Mouse (Mus musculus): ENCODE measurements at regions not wholly inside any gene's neighbourhood (a gene's known extent, or its start where the extent isn't known, plus 50 kb on each side); places are given as distances from the start of the nearest gene placed in this dataset.

DNA sequence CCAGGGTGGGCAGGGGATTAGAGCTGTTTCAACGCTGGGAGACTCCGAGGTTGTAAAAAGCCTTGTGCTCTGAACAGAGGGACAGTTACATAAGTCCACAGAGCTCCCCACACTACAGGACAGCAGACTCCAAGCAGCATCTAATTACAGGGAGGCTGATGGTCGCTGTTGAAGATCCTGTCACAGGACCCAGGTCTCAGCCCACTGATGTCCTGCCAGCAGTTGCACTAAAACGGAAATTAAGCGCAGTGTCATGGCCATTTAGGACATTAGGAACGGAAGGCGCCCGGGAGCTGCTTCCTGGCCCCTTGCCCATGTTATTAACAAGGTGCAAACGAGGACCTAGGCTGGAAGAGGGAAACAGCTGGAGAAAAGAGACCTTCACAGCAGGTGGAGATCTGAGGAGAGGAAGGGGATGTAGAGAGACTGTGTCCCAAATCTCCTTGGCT, 107.8 kb upstream of the Cadm1 start:
- Histone ChIP-seq H3K4me1 (ENCODE audit: control insufficient read depth, insufficient read depth, low read length) (no peaks in the 10 kb centered on the region), H3K4me3 (replicated peaks; ENCODE audit: control insufficient read depth, low read depth, low read length) (no peak overlapping the region), H3K27ac (ENCODE audit: control insufficient read depth, insufficient read depth, low read depth, low read length, poor library complexity) (no peak overlapping the region)
- TF ChIP-seq CTCF (IDR thresholded peaks at IDR 0.05; ENCODE audit: control insufficient read depth, insufficient read depth, low read length) (no peak), POLR2A (IDR thresholded peaks at IDR 0.05; ENCODE audit: borderline replicate concordance, control insufficient read depth, low read depth, low read length) (no peak)
- 11% methylated on average over 9 of the region's 9 CpGs for whole genome bisulfite sequencing

DNA sequence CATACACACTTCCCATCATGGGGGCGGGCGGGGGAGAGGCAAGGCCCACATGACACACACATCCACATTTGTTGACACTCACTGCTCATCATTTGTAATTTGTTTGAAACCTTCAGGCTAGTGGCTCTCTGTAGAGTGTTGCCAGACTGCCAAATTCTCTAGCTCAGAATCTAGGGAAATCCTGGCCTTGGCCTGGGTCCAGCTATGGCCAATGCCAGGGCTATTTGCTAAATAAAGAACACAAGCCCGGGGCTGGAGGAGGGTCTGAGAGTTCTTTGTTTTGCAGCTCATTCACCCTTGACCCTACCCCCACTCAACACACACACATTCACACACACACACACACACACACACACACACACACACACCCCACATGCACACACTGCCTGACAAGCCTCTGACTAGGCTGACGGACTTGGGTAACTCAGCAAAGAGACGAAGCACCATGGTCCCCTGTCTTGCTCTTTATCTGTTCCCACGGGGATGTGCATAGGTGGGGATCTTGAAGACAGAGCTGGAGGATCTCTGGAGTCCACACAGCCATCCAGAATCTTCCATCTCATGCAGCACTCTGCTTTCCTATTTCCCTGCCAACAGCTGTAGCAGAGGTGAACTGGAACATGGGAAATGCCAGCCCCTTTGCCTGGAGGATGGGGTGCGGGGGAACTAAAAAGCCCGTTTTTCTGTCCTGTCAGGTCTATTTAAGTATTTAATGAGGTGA, 107.1 kb upstream of the Cadm1 start:
- Histone ChIP-seq H3K4me3 (replicated peaks; ENCODE audit: control insufficient read depth, low read depth, low read length) (no peak overlapping the region), H3K27ac (ENCODE audit: control insufficient read depth, insufficient read depth, low read depth, low read length, poor library complexity) (no peak overlapping the region), H3K4me1 (ENCODE audit: control insufficient read depth, insufficient read depth, low read length) (no peaks in the 10 kb centered on the region)
- 66% methylated on average over 8 of the region's 8 CpGs for WGBS
- no peak for TF ChIP-seq POLR2A (IDR thresholded peaks at IDR 0.05; ENCODE audit: borderline replicate concordance, control insufficient read depth, low read depth, low read length)
- TF ChIP-seq CTCF (IDR thresholded peaks at IDR 0.05; ENCODE audit: control insufficient read depth, insufficient read depth, low read length), result no peak

DNA sequence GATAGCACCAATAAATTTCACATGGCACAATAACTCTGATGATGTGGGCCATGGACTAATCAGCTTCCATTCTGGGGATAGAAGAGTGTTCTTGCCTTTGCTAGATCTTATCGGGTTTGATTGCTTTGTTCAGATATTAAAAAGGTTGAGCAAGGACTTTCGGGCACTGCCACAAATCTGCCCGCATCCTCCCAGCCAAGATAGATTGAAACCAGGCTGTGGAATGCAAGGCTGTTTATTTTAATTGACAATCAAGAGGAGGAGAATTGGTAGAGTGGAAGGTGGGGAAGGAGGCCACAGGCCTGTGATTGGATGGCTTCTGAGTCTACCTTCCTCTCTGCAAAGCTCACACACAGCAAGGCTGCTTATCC, 106.5 kb upstream of the Cadm1 start:
- WGBS, result 75% methylated on average over 3 of the region's 3 CpGs
- no peak overlapping the region for H3K27ac ChIP-seq (ENCODE audit: control insufficient read depth, insufficient read depth, low read depth, low read length, poor library complexity)
- H3K4me1 ChIP-seq (ENCODE audit: control insufficient read depth, insufficient read depth, low read length), result no peaks in the 10 kb centered on the region
- no peak overlapping the region for H3K4me3 ChIP-seq (replicated peaks; ENCODE audit: control insufficient read depth, low read depth, low read length)
- TF ChIP-seq CTCF (IDR thresholded peaks at IDR 0.05; ENCODE audit: control insufficient read depth, insufficient read depth, low read length) (no peak), POLR2A (IDR thresholded peaks at IDR 0.05; ENCODE audit: borderline replicate concordance, control insufficient read depth, low read depth, low read length) (no peak)

DNA sequence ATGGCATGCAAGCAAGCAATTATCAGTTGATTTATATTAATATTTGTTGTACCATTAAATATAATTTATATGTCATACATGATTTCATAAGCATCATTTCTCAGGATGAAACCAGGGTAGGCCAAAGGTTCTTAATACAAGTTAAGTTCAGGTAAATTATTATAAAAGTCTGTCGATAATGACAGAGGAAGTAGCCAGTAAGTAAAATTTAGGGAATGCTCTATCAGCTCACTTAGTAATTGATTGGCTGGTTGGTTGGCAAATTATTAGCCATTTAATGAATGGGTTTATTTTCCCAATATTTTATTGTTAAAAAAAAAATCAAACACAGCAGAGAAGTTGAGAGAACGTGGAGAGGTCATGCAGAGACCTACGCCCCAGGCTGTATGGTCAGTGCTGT, 105.8 kb upstream of the Cadm1 start:
- WGBS, result 78% methylated on average over 3 of the region's 3 CpGs
- no peaks in the 10 kb centered on the region for H3K4me1 ChIP-seq (ENCODE audit: control insufficient read depth, insufficient read depth, low read length)
- no peak overlapping the region for H3K27ac ChIP-seq (ENCODE audit: control insufficient read depth, insufficient read depth, low read depth, low read length, poor library complexity)
- no peak overlapping the region for H3K4me3 ChIP-seq (replicated peaks; ENCODE audit: control insufficient read depth, low read depth, low read length)
- no peak for TF ChIP-seq POLR2A (IDR thresholded peaks at IDR 0.05; ENCODE audit: borderline replicate concordance, control insufficient read depth, low read depth, low read length)
- no peak for TF ChIP-seq CTCF (IDR thresholded peaks at IDR 0.05; ENCODE audit: control insufficient read depth, insufficient read depth, low read length)

DNA sequence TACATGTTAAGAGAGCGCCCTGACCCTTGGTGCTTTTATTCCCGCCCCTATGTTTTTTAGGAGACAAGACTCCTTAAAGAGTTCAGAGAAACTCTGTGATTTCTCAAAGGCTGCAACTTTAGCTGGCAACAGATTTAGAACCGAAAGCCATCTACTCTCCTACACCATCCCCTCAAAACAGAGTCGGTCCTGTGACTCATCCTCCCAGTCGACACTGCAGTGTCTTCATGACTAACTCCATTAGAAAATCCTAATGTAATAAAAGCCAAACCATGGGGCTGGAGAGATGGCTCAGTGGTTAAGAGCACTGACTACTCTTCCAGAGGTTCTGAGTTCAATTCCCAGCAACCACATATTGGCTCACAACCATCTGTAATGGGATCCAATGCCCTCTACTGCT, 103.3 kb upstream of the Cadm1 start:
- H3K27ac ChIP-seq (ENCODE audit: control insufficient read depth, insufficient read depth, low read depth, low read length, poor library complexity), result no peak overlapping the region
- H3K4me3 ChIP-seq (replicated peaks; ENCODE audit: control insufficient read depth, low read depth, low read length), result no peak overlapping the region
- WGBS, result 82% methylated on average over 5 of the region's 5 CpGs
- no peak for TF ChIP-seq CTCF (IDR thresholded peaks at IDR 0.05; ENCODE audit: control insufficient read depth, insufficient read depth, low read length)
- no peak for TF ChIP-seq POLR2A (IDR thresholded peaks at IDR 0.05; ENCODE audit: borderline replicate concordance, control insufficient read depth, low read depth, low read length)
- H3K4me1 ChIP-seq (ENCODE audit: control insufficient read depth, insufficient read depth, low read length), result no peaks in the 10 kb centered on the region

DNA sequence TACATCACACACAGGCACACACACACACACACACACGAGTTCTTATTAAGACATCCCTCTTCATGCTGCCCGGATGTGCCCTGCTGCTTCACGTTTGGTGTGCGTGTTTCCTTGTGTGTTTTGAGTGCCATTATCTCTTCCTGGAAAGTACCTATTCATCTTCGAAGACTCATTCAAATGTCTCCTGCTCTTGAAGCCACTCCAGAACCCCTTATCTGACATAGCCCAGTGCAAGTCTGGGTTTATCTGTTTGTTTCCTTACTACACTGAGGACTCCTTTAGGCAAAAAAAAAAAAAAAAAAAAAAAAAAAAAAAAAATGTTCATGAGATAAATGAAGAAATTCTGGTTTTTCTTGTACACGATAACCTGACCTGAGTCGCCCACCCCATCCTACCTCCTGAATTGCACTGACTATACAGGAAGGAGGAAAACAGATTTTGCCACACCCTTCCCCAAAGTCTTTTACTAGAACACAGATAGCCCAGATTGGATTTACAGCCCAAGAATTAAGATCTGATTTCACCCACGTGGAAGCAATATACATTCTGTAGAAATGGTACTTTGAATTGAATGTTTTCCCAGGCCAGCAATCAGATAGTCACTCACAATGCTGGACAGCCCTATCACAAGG, 101.1 kb upstream of the Cadm1 start:
- H3K4me1 ChIP-seq (ENCODE audit: control insufficient read depth, insufficient read depth, low read length), result no peaks in the 10 kb centered on the region
- WGBS, result 56% methylated on average over 8 of the region's 8 CpGs
- no peak overlapping the region for H3K4me3 ChIP-seq (replicated peaks; ENCODE audit: control insufficient read depth, low read depth, low read length)
- no peak overlapping the region for H3K27ac ChIP-seq (ENCODE audit: control insufficient read depth, insufficient read depth, low read depth, low read length, poor library complexity)
- TF ChIP-seq POLR2A (IDR thresholded peaks at IDR 0.05; ENCODE audit: borderline replicate concordance, control insufficient read depth, low read depth, low read length), result no peak
- no peak for TF ChIP-seq CTCF (IDR thresholded peaks at IDR 0.05; ENCODE audit: control insufficient read depth, insufficient read depth, low read length)

DNA sequence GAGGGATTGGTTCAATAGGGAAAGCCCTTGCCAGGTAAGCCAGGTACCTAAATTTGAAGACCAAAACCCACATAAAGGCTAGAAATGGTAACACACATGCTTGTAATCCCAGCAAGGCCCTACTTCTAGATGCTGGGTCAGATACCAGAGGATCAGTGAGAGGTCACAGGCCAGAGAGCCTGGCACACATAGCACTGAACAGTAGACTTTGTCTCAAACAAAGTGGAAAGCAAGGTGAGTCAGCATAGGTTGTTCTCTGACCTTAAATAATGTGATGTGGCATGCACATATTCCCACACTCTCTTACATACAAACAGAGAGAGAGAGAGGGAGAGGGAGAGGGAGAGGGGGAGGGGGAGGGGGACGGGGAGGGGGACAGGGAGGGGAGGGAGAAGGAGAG, 100.3 kb upstream of the Cadm1 start:
- no peaks in the 10 kb centered on the region for H3K4me1 ChIP-seq (ENCODE audit: control insufficient read depth, insufficient read depth, low read length)
- no peak overlapping the region for H3K27ac ChIP-seq (ENCODE audit: control insufficient read depth, insufficient read depth, low read depth, low read length, poor library complexity)
- TF ChIP-seq CTCF (IDR thresholded peaks at IDR 0.05; ENCODE audit: control insufficient read depth, insufficient read depth, low read length) (no peak), POLR2A (IDR thresholded peaks at IDR 0.05; ENCODE audit: borderline replicate concordance, control insufficient read depth, low read depth, low read length) (no peak)
- no peak overlapping the region for H3K4me3 ChIP-seq (replicated peaks; ENCODE audit: control insufficient read depth, low read depth, low read length)
- WGBS, result no CpG with 5 or more reads among the region's 1 CpGs

DNA sequence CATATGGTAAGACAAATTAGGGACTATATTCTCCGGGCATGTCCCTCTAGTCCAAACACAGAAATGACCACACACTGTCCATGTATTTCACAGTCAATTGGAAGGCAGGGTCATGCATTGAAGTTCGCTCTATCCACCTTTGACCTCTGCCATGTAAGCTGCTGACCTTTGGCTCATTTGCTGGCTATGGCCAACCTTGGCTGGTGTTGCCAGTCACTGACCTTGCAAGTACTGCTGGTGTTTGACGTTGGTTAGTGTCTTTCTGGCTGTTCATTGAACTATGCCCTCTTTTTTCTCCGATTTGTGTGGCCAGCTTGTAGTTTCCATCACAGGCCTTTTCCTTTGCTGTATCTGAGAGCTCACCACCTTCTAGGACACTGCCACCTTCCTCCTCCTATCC, 97.3 kb upstream of the Cadm1 start:
- TF ChIP-seq POLR2A (IDR thresholded peaks at IDR 0.05; ENCODE audit: borderline replicate concordance, control insufficient read depth, low read depth, low read length) (no peak), CTCF (IDR thresholded peaks at IDR 0.05; ENCODE audit: control insufficient read depth, insufficient read depth, low read length) (no peak)
- no peak overlapping the region for H3K27ac ChIP-seq (ENCODE audit: control insufficient read depth, insufficient read depth, low read depth, low read length, poor library complexity)
- H3K4me3 ChIP-seq (replicated peaks; ENCODE audit: control insufficient read depth, low read depth, low read length), result no peak overlapping the region
- H3K4me1 ChIP-seq (ENCODE audit: control insufficient read depth, insufficient read depth, low read length), result peaks cover 2% of the 10 kb centered on the region
- WGBS, result 86% methylated on average over 4 of the region's 4 CpGs

Data from bone marrow, adult 2 months (tissue).